Mouse (Mus musculus) ES-CJ7 (cell line): Measurements from ENCODE around the gene Mcrip2.

Experiments used
- DNase-seq: peaks from one replicate; pipeline ENCODE4 v3.0.0; 2011; ENCODE audit warnings: low read depth, low spot score

Mcrip2 gene

DNA sequence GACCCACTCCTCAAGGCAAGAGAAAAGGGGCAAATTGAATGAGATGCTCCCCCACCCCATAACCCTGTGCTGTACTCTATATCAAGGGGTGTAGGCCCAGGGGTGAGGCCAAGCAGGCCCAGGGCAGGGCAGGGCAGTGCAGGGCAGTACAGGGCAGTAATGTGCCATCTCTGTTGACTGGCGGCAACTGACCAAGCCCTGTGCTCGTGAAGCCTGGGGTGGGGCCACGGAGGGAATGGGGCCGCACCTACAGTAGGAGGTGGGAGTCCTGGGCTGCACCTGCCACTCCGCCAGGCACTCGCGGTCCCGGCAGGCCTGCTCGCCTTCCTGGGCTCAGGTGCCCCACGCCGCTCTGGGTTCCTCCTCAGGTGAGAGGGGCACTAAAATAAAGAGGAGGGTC lies 3.3 kb downstream of the Mcrip2 start:
- DNase-seq = no peak

- DNase-seq = no peak
Observed at GRCm38 (mm10) chr17:25864311-25864710, 4.3 kb downstream of the Mcrip2 start.

- DNase-seq = no peak
Observed at GRCm38 (mm10) chr17:25863681-25864080, 4.9 kb downstream of the Mcrip2 start.

DNA sequence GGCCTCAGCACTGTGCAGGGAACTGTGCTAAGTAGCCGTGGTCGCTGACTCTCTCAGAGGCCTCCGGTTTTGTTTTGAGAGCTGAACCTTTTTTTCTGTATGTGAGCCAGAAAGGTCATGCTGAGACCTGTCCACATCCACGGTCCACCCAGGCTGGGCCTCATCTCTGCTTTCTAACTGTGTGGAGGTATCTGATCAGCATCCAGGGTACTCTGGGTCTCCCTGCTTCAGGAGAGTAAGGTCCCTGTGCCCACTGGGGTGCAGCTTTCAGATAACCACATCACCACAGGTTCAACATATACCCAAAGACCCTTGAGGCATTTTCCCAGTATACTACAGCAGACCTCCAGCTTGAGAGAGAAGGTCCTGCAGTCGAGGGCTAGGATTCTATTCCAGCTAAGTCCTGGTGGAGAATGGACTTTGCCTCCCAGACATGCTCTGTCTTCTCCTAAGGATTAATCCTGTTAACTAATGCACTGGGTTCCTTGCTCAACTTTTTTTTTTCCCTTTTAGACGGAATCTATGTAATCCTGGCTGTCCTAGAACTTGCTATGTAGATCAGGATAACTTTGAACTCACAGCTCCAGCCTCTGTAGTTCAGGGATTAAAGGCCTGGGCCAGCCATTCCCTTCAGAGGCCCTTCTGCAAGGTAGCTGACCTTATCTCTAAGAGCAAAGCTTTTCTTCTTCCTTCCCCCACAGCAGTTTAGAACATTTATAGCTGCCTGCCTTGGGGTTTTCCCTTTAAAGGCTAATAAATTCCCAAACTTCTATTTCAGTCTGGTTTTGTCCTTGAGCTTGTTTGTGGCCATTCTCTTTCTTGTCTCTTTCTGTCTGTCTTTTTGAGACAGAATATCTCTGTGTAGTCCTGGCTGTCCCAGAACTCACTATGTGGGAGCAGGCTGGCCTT lies 6.6 kb downstream of the Mcrip2 start:
- no peak for DNase-seq

DNA sequence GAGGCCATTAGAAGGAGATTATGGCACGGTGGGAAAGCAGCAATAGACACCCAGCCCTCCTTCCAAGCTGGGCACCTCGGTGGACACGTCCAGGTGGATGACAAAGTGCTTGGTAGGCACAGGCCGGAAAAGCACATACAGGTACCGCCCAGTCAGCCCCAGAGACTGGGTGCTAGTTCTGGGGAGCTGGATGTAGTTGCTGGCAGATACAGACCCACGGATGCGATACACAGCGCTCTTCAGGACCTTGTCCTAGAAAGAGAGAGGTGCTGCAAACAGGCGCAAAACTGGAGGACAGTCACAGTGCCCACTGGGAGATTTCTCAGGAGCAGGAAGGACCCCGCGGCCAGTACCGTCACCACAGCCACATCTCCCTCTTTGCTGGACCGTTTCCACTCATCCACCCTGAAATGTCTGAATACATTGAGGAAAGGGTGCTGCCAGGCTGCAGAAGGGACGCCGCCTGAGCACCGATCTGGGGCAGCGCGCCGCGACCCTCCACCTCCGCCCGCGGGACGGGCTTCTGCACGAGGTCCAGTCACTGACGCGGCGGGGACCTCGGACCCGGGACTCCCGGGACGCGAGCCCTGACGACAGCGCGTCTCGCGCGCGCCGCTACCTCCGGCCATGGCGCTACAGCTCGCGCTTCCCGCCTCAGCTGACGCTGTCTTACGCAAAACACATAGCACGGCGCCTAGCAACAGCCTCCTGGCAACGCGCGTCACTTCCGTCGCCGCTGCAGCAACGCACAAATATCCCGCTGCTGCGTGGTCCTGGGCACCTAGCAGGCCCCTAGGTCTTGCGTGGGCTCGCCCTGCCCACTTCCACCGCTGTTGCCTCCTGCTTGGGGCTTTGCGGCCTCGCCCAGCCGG lies 7.5 kb downstream of the Mcrip2 start, which contains the start of gene Wdr90:
Gene Wdr90, minus strand, starts transcription at position 670 of the 872 bp plus-strand sequence.
- DNase-seq = peak; percentile 89

- no peak for DNase-seq
Observed at GRCm38 (mm10) chr17:25860229-25860628, 8.3 kb downstream of the Mcrip2 start.

GRCm38 (mm10) chr17:25844396-25844901 lies 24.1 kb downstream of the Mcrip2 start, which contains the start of gene Rhot2:
Rhot2 (minus strand) TSS chr17:25844851.
- peak; percentile 91 for DNase-seq

DNA sequence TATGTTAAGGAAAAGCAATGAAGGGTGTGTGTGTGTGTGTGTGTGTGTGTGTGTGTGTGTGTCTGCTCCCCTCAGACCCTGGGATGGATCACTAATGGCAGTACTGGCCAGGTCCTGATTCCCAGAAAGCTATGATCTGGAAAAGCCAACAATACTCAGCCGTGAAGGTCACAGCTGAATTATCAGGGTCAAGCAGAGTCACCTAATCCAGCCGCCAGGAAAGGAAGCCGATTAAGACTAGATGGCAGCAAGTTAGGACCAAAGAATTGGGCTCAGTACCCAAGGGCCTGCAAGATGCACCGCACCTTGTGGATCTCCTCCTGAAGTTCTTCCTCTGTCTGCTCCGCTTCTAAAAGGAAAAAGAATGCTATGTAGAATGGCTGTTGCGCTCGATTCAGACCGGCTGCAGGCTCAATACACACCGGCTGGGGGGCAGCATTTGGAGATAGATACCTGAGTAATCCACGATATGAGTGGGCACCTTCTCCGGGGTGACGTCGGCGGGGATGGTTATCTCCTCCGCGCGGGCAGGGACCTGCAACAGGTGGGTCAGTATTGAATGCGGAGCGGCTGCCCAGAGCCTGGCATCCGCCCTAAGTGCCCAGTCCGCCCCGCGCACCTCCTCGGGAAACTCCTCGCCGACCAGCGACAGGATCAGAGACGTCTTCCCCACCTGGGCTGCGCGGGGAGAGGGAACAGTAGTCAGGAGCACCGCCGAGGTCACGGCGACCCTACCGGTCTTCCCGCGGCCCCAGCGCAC lies 24.7 kb downstream of the Mcrip2 start:
- DNase-seq = no peak

DNA sequence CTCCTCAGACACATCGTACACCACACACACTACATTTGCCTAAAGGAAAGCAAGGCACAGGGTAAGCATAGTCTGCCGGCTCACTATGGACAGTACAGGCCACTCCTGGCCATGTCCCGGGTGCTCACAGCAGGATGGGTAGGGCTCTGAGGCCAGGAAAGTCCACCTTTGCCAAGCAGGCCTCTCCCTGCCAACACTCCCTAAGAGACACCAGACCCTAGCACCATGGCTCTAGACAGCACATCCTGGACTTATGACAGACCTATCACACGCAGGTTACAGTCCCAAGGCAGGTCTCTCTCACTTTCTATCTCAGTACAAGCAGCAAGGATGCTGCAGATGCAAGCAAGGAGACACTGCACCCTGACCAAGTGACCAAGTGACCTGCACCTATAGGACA lies 25.4 kb downstream of the Mcrip2 start:
- DNase-seq = no peak

GRCm38 (mm10) chr17:25842509-25842908 lies 26.1 kb downstream of the Mcrip2 start:
- no peak for DNase-seq

- no peak for DNase-seq
Observed at GRCm38 (mm10) chr17:25841117-25841880, 27.3 kb downstream of the Mcrip2 start, which contains the start of gene Gm20683. Gm20683 (minus strand) TSS chr17:25841763.

GRCm38 (mm10) chr17:25840519-25840918 lies 28.0 kb downstream of the Mcrip2 start:
- no peak for DNase-seq

- DNase-seq = no peak
Observed at GRCm38 (mm10) chr17:25839455-25840235, 28.9 kb downstream of the Mcrip2 start.

DNA sequence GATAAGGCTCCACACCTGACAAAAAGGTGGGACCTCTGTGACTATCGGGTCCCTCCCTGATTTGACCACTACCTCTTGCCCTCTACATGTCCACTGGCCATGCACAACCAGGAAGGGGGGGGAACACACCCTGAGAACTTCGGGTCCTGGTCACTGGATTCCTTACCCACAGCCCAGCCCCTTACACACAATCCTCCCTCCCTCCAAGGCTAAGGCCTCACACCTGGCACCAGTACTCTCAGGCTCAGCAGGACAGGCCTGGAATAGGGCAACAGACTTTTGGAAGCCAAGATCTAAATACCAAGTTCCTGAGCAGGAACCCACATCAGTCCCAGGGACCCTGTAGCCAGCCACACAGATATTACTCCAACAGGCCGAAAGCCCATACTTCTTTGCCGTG lies 29.7 kb downstream of the Mcrip2 start:
- no peak for DNase-seq

GRCm38 (mm10) chr17:25837533-25837932 lies 31.0 kb downstream of the Mcrip2 start:
- DNase-seq = no peak

DNA sequence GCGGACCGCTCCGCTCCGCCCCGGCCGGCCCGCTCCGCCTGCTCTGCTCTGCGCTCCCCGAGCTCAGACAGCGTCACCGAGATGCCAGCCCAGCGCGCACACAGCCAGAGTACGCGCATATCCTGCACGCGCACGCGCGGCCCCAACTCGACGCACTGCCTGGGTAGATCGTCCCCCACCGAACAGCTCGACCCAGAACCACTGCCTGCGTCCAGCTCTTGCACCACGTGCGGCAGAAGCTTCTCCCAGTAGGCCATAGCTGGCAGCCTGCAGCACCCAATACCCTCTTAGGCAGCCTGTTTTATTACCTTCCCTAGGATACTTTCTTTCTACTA lies 31.5 kb downstream of the Mcrip2 start, which contains the start of gene Rhbdl1:
Gene Rhbdl1, minus strand, starts transcription at position 220 of the 335 bp plus-strand sequence.
- peak; percentile 66 for DNase-seq

DNA sequence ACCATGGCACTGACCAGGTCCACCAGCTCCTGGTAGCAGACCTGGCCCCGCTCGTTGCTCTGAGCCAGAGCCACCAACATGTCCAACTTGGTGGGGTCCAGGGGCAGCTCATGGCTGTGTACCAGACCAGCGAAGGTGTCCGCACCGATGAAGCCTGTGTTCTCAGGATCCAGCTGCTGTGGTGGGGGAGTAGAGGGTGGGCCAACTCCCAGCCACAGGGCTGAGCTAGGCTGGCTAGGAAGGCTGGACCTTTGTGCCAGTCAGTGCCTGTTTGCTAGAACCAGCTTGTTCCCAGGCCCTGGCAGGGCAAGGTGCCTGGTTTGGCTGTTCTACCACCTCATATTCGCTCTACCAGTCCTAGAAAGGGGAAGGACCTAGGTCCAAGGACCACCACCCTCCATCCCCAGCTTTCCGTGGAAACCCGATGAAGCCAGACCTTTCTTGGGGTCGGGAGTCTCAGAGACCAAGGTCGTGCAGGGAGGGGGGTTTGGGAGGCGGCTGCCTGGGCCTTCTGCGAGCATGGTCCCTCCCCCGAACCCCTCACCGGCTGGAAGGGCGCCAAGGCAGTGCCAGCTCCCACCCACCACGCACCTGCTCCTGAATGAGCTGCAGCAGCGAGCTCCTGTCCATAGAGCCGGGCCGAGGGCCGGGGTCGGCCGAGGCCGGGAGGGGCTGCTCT lies 32.0 kb downstream of the Mcrip2 start:
- no peak for DNase-seq

DNA sequence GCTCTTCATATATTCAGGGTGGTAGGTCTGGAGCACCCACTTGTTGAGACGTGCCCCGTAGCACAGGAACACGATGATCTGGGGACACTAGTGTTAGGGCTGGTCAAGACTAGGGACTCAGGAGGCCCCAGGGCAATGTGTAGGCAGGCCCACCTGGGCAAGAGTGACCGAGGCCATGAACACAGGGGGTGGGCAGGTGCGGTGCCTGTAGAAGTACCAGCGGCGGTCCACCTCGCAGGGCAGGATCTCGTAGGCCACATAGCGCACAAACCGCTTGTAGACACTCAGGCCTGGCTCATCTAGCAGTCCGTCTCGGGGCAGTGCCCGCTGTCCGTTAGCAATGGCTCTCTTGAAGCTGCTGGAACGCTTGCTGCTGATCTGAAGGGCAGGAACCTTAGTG lies 32.7 kb downstream of the Mcrip2 start:
- DNase-seq = no peak

GRCm38 (mm10) chr17:25835301-25835700 lies 33.3 kb downstream of the Mcrip2 start:
- no peak for DNase-seq
